Mouse (Mus musculus) small intestine, adult 2 months (tissue): ENCODE measurements at regions not wholly inside any gene's neighbourhood (a gene's known extent, or its start where the extent isn't known, plus 50 kb on each side); places are given as distances from the start of the nearest gene placed in this dataset.

Source experiments
- CTCF ChIP-seq: fragments of 200-500 bp; IDR thresholded peaks from 2 replicates; pipeline ENCODE4 v1.5.1; 2012; ENCODE audit warnings: low read depth, mild to moderate bottlenecking, control low read depth, inconsistent platforms, low read length, moderate library complexity, mixed read lengths; ENCODE audit not compliant: insufficient replicate concordance, insufficient read length; ENCODE audit errors: extremely low read depth
- POLR2A ChIP-seq: fragments of 200-500 bp; IDR thresholded peaks from 2 replicates; pipeline ENCODE4 v1.6.1; 2012; ENCODE audit warnings: low read depth, mild to moderate bottlenecking, control low read depth, inconsistent platforms, low read length, moderate library complexity

GRCm38 (mm10) chr1:13807786-13808185 lies 2285.3 kb downstream of the 4930444P10Rik start:
- TF ChIP-seq POLR2A (no peak), CTCF (no peak)
